Mouse (Mus musculus): ENCODE results near the gene Mtx1. TPM values are rescaled to one million over a fixed set of nuclear protein-coding genes. Genes with fewer than 3 reads are reported as not detected.
A peak's percentile ranks its signal among the peaks of the same experiment; 100 is the strongest.

The Mtx1 gene
- polyA plus RNA-seq, 1 experiment from 2014 or later = 111 TPM

- H3K27ac ChIP-seq (ENCODE audit: low read depth) = 0 out of 2 replicates have a peak overlapping the region, but pooled peaks have one; percentile 30
- H3K36me3 ChIP-seq (replicated peaks; ENCODE audit: insufficient read depth, low read length) = peaks cover 4% of the 10 kb centered on the region; the same call in 1 of the 2 replicates
- peak overlapping the region; percentile 72 for H3K4me3 ChIP-seq (ENCODE audit: low read depth, low read length)
- DNase-seq (peak; percentile 79), ATAC-seq (peak; percentile 86)
- peak overlapping the region; percentile 91 for H3K4me2 ChIP-seq (ENCODE audit: low read depth, low read length)
- WGBS (ENCODE audit: insufficient replicate concordance) = 0% methylated on average over 20 of the region's 20 CpGs
- H3K4me1 ChIP-seq (ENCODE audit: insufficient read depth) = peaks cover 20% of the 10 kb centered on the region
- H3K27me3 ChIP-seq (ENCODE audit: insufficient read depth, low read length) = no peaks in the 10 kb centered on the region
- peak overlapping the region; percentile 86 for H3K9ac ChIP-seq (replicated peaks)
- TF ChIP-seq CTCF (IDR thresholded peaks at IDR 0.05; ENCODE audit: low read depth) (no peak), EP300 (IDR thresholded peaks at IDR 0.05; ENCODE audit: low read depth) (0 out of 2 replicates have a peak, but pooled peaks have one; percentile 22)
- no peaks in the 10 kb centered on the region for H3K9me3 ChIP-seq (ENCODE audit: low read length)
Measured at GRCm38 (mm10) chr3:89266439-89266893, 39.6 kb upstream of the Mtx1 start.

- ATAC-seq (no peak), DNase-seq (no peak)
- WGBS (ENCODE audit: insufficient replicate concordance) = 47% methylated on average over 10 of the region's 10 CpGs
- Histone ChIP-seq H3K4me2 (ENCODE audit: low read depth, low read length) (no peak overlapping the region), H3K4me3 (ENCODE audit: low read depth, low read length) (no peak overlapping the region), H3K36me3 (replicated peaks; ENCODE audit: insufficient read depth, low read length) (no peaks in the 10 kb centered on the region), H3K9ac (replicated peaks) (no peak overlapping the region), H3K9me3 (ENCODE audit: low read length) (no peaks in the 10 kb centered on the region), H3K27ac (ENCODE audit: low read depth) (no peak overlapping the region), H3K4me1 (ENCODE audit: insufficient read depth) (peaks cover 9% of the 10 kb centered on the region), H3K27me3 (ENCODE audit: insufficient read depth, low read length) (no peaks in the 10 kb centered on the region)
- no peak for TF ChIP-seq EP300 (IDR thresholded peaks at IDR 0.05; ENCODE audit: low read depth)
- TF ChIP-seq CTCF (IDR thresholded peaks at IDR 0.05; ENCODE audit: low read depth) = no peak
Measured at GRCm38 (mm10) chr3:89262417-89262816, 35.5 kb upstream of the Mtx1 start.

- no peak for ATAC-seq
Measured at GRCm38 (mm10) chr3:89260211-89260610, 33.3 kb upstream of the Mtx1 start.

GRCm38 (mm10) chr3:89259076-89259475 lies 32.2 kb upstream of the Mtx1 start, which contains the start of gene Dpm3:
TSS of gene Dpm3 (plus strand) at chr3:89259358.
- Histone ChIP-seq H3K27ac (ENCODE audit: low read depth) (no peak within 1 kb of the TSS), H3K27me3 (ENCODE audit: insufficient read depth, low read length) (no peaks in the 10 kb centered on the region), H3K4me3 (ENCODE audit: low read depth, low read length) (no peak within 1 kb of the TSS), H3K4me2 (ENCODE audit: low read depth, low read length) (no peak within 1 kb of the TSS), H3K4me1 (ENCODE audit: insufficient read depth) (no peaks in the 10 kb centered on the region), H3K9me3 (ENCODE audit: low read length) (no peaks in the 10 kb centered on the region), H3K9ac (replicated peaks) (no peak within 1 kb of the TSS), H3K36me3 (replicated peaks; ENCODE audit: insufficient read depth, low read length) (no peaks in the 10 kb centered on the region)
- ATAC-seq (no peak), DNase-seq (no peak)
- WGBS (ENCODE audit: insufficient replicate concordance) = 52% methylated on average over 7 of the region's 7 CpGs
- TF ChIP-seq EP300 (IDR thresholded peaks at IDR 0.05; ENCODE audit: low read depth) (no peak), CTCF (IDR thresholded peaks at IDR 0.05; ENCODE audit: low read depth) (no peak)

More at GRCm38 (mm10) chr3:89260211-89260610, 33.3 kb upstream of the Mtx1 start:
- no peak for TF ChIP-seq CTCF (IDR thresholded peaks at IDR 0.05; ENCODE audit: low read depth)
- no peak for TF ChIP-seq EP300 (IDR thresholded peaks at IDR 0.05; ENCODE audit: low read depth)
- H3K9me3 ChIP-seq (ENCODE audit: low read length) = no peaks in the 10 kb centered on the region
- 78% methylated on average over 3 of the region's 3 CpGs for WGBS (ENCODE audit: insufficient replicate concordance)
- H3K27me3 ChIP-seq (ENCODE audit: insufficient read depth, low read length) = no peaks in the 10 kb centered on the region
- no peak for DNase-seq
- H3K4me2 ChIP-seq (ENCODE audit: low read depth, low read length) = no peak overlapping the region
- no peaks in the 10 kb centered on the region for H3K36me3 ChIP-seq (replicated peaks; ENCODE audit: insufficient read depth, low read length)
- H3K9ac ChIP-seq (replicated peaks) = no peak overlapping the region
- H3K4me3 ChIP-seq (ENCODE audit: low read depth, low read length) = no peak overlapping the region
- no peak overlapping the region for H3K27ac ChIP-seq (ENCODE audit: low read depth)
- H3K4me1 ChIP-seq (ENCODE audit: insufficient read depth) = no peaks in the 10 kb centered on the region

- Histone ChIP-seq H3K27ac (ENCODE audit: low read depth) (no peak overlapping the region), H3K36me3 (replicated peaks; ENCODE audit: insufficient read depth, low read length) (no peaks in the 10 kb centered on the region), H3K27me3 (ENCODE audit: insufficient read depth, low read length) (no peaks in the 10 kb centered on the region), H3K4me3 (ENCODE audit: low read depth, low read length) (no peak overlapping the region), H3K9me3 (ENCODE audit: low read length) (no peaks in the 10 kb centered on the region), H3K4me2 (ENCODE audit: low read depth, low read length) (no peak overlapping the region), H3K4me1 (ENCODE audit: insufficient read depth) (peaks cover 8% of the 10 kb centered on the region), H3K9ac (replicated peaks) (no peak overlapping the region)
- ATAC-seq = 0 out of 2 replicates have a peak, but pooled peaks have one; percentile 22
- WGBS (ENCODE audit: insufficient replicate concordance) = 64% methylated on average over 5 of the region's 5 CpGs
- no peak for TF ChIP-seq EP300 (IDR thresholded peaks at IDR 0.05; ENCODE audit: low read depth)
- no peak for TF ChIP-seq CTCF (IDR thresholded peaks at IDR 0.05; ENCODE audit: low read depth)
- no peak for DNase-seq
Measured at GRCm38 (mm10) chr3:89256177-89256576, 29.3 kb upstream of the Mtx1 start.

- no peak overlapping the region for H3K9ac ChIP-seq (replicated peaks)
Measured at GRCm38 (mm10) chr3:89254994-89255393, 28.1 kb upstream of the Mtx1 start.

More at GRCm38 (mm10) chr3:89254994-89255393, 28.1 kb upstream of the Mtx1 start:
- Histone ChIP-seq H3K9me3 (ENCODE audit: low read length) (no peaks in the 10 kb centered on the region), H3K4me1 (ENCODE audit: insufficient read depth) (peaks cover 15% of the 10 kb centered on the region), H3K36me3 (replicated peaks; ENCODE audit: insufficient read depth, low read length) (no peaks in the 10 kb centered on the region), H3K4me2 (ENCODE audit: low read depth, low read length) (no peak overlapping the region), H3K4me3 (ENCODE audit: low read depth, low read length) (no peak overlapping the region), H3K27ac (ENCODE audit: low read depth) (no peak overlapping the region), H3K27me3 (ENCODE audit: insufficient read depth, low read length) (no peaks in the 10 kb centered on the region)
- 73% methylated on average over 5 of the region's 5 CpGs for WGBS (ENCODE audit: insufficient replicate concordance)
- DNase-seq (no peak), ATAC-seq (no peak)
- TF ChIP-seq CTCF (IDR thresholded peaks at IDR 0.05; ENCODE audit: low read depth) (no peak), EP300 (IDR thresholded peaks at IDR 0.05; ENCODE audit: low read depth) (no peak)
